Mouse (Mus musculus) small intestine, adult 2 months (tissue): ENCODE data around the gene Olfr5. TPM values are rescaled to one million over a fixed set of nuclear protein-coding genes. Genes with fewer than 3 reads are reported as not detected.
A peak's percentile ranks its signal among the peaks of the same experiment; 100 is the strongest.

Source experiments
- H3K27ac ChIP-seq: fragments of 200-500 bp; 2 replicates; pipeline ENCODE4 v1.5.1; 2012; ENCODE audit warnings: low read depth, low read length, control low read depth, inconsistent platforms; ENCODE audit not compliant: insufficient read depth
- H3K27me3 ChIP-seq: fragments of 200-500 bp; 2 replicates; pipeline ENCODE4 v1.6.1; 2012; ENCODE audit warnings: mild to moderate bottlenecking, moderate library complexity, low read length, inconsistent platforms; ENCODE audit not compliant: control insufficient read depth, insufficient read depth
- H3K36me3 ChIP-seq: fragments of 200-500 bp; 2 replicates; pipeline ENCODE4 v1.6.1; 2012; ENCODE audit warnings: mild to moderate bottlenecking, low read length, control low read depth, inconsistent platforms; ENCODE audit not compliant: control insufficient read depth, insufficient read depth
- H3K4me1 ChIP-seq: fragments of 200-500 bp; 2 replicates; pipeline ENCODE4 v1.6.1; 2012; ENCODE audit warnings: low read length, inconsistent platforms, mixed read lengths; ENCODE audit not compliant: control insufficient read depth, insufficient read depth, insufficient read length
- H3K4me3 ChIP-seq: fragments of 200-500 bp; 2 replicates; pipeline ENCODE4 v1.5.1; 2012; ENCODE audit warnings: low read depth, mild to moderate bottlenecking, control low read depth, inconsistent platforms, low read length, moderate library complexity
- CTCF ChIP-seq: fragments of 200-500 bp; IDR thresholded peaks from 2 replicates; pipeline ENCODE4 v1.5.1; 2012; ENCODE audit warnings: low read depth, mild to moderate bottlenecking, control low read depth, inconsistent platforms, low read length, moderate library complexity, mixed read lengths; ENCODE audit not compliant: insufficient replicate concordance, insufficient read length; ENCODE audit errors: extremely low read depth
- POLR2A ChIP-seq: fragments of 200-500 bp; IDR thresholded peaks from 2 replicates; pipeline ENCODE4 v1.6.1; 2012; ENCODE audit warnings: low read depth, mild to moderate bottlenecking, control low read depth, inconsistent platforms, low read length, moderate library complexity
- WGBS: fragments of 180-500 bp; shearing (Covaris S2); methylation state at CpG from one replicate; pipeline ENCODE4 v1.1.7; 2018; 5-methylcytosine and 5-hydroxymethylcytosine counted together
- polyA plus RNA-seq: library from polyadenylated mRNA; depleted of rRNA; stranded (reverse); fragments of >200 nt; gene quantifications from 2 replicates; pipeline ENCODE4 v1.2.3, GENCODE M21; 2012; rRNA removed

The Olfr5 gene
- polyA plus RNA-seq, 1 experiment, result not detected

GRCm38 (mm10) chr7:6466951-6467350 is 19.8 kb downstream of the Olfr5 start, which contains the start of gene Olfr1346:
Olfr1346 (plus strand) TSS chr7:6467101.
- no peak within 1 kb of the TSS for H3K27ac ChIP-seq
- H3K4me3 ChIP-seq, result no peak within 1 kb of the TSS
- TF ChIP-seq POLR2A (no peak), CTCF (no peak)
- H3K27me3 ChIP-seq, result no peaks in the 10 kb centered on the region
- no peaks in the 10 kb centered on the region for H3K36me3 ChIP-seq
- no peaks in the 10 kb centered on the region for H3K4me1 ChIP-seq

GRCm38 (mm10) chr7:6456399-6456798 is 30.3 kb downstream of the Olfr5 start:
- no peaks in the 10 kb centered on the region for H3K4me1 ChIP-seq
- TF ChIP-seq CTCF (no peak), POLR2A (no peak)

GRCm38 (mm10) chr7:6455868-6456267 is 30.9 kb downstream of the Olfr5 start, which contains the start of gene Olfr1336:
Olfr1336 (plus strand) TSS chr7:6456168.
- Histone ChIP-seq H3K27ac (no peak within 1 kb of the TSS), H3K27me3 (no peaks in the 10 kb centered on the region), H3K4me1 (no peaks in the 10 kb centered on the region), H3K4me3 (no peak within 1 kb of the TSS), H3K36me3 (no peaks in the 10 kb centered on the region)
- no peak for TF ChIP-seq POLR2A
- TF ChIP-seq CTCF, result no peak

More at GRCm38 (mm10) chr7:6456399-6456798, 30.3 kb downstream of the Olfr5 start:
- Histone ChIP-seq H3K27ac (no peak overlapping the region), H3K27me3 (no peaks in the 10 kb centered on the region), H3K4me3 (no peak overlapping the region), H3K36me3 (no peaks in the 10 kb centered on the region)
- 42% methylated on average over 3 of the region's 3 CpGs for WGBS

- no peaks in the 10 kb centered on the region for H3K4me1 ChIP-seq
- no peak overlapping the region for H3K27ac ChIP-seq
- no peak overlapping the region for H3K4me3 ChIP-seq
- no peaks in the 10 kb centered on the region for H3K36me3 ChIP-seq
- TF ChIP-seq POLR2A (no peak), CTCF (no peak)
- H3K27me3 ChIP-seq, result no peaks in the 10 kb centered on the region
- 79% methylated on average over 5 of the region's 5 CpGs for WGBS
These were observed 39.0 kb downstream of the Olfr5 start for GRCm38 (mm10) chr7:6447771-6448170.

- Histone ChIP-seq H3K36me3 (no peaks in the 10 kb centered on the region), H3K4me1 (no peaks in the 10 kb centered on the region), H3K27me3 (no peaks in the 10 kb centered on the region), H3K27ac (no peak overlapping the region), H3K4me3 (no peak overlapping the region)
- no peak for TF ChIP-seq CTCF
- no peak for TF ChIP-seq POLR2A
- 43% methylated on average over 2 of the region's 2 CpGs for WGBS
These were observed 45.6 kb downstream of the Olfr5 start for GRCm38 (mm10) chr7:6441173-6441572.

- 68% methylated on average over 3 of the region's 3 CpGs for WGBS
- H3K27ac ChIP-seq, result no peak within 1 kb of the TSS
- H3K36me3 ChIP-seq, result no peaks in the 10 kb centered on the region
- no peak within 1 kb of the TSS for H3K4me3 ChIP-seq
- H3K4me1 ChIP-seq, result no peaks in the 10 kb centered on the region
- H3K27me3 ChIP-seq, result no peaks in the 10 kb centered on the region
- TF ChIP-seq POLR2A (no peak), CTCF (no peak)
These were observed 48.4 kb downstream of the Olfr5 start, which contains the start of gene Olfr1344 for GRCm38 (mm10) chr7:6438388-6438787. Olfr1344 (plus strand) TSS chr7:6438688.

GRCm38 (mm10) chr7:6430342-6430741 is 56.4 kb downstream of the Olfr5 start:
- TF ChIP-seq CTCF (peak; percentile 59; the same call in 1 of the 2 replicates), POLR2A (no peak)
- H3K27ac ChIP-seq, result no peak overlapping the region
- WGBS, result 25% methylated on average over 2 of the region's 2 CpGs
- H3K4me1 ChIP-seq, result no peaks in the 10 kb centered on the region
- H3K27me3 ChIP-seq, result no peaks in the 10 kb centered on the region
- no peak overlapping the region for H3K4me3 ChIP-seq
- no peaks in the 10 kb centered on the region for H3K36me3 ChIP-seq

- Histone ChIP-seq H3K27ac (no peak overlapping the region), H3K36me3 (no peaks in the 10 kb centered on the region), H3K4me3 (no peak overlapping the region), H3K27me3 (no peaks in the 10 kb centered on the region), H3K4me1 (no peaks in the 10 kb centered on the region)
- TF ChIP-seq POLR2A (no peak), CTCF (no peak)
- WGBS, result 86% methylated on average over 3 of the region's 3 CpGs
These were observed 57.4 kb downstream of the Olfr5 start for GRCm38 (mm10) chr7:6429381-6429780.

Other genes starting within 250 kb of the Olfr5 start
- gene Epp13, start 234.2 kb downstream of the Olfr5 start, polyA plus RNA-seq, result not detected in 2 replicates
- gene Zfp667, start 200.4 kb downstream of the Olfr5 start, polyA plus RNA-seq, result 0.10 TPM in 2 replicates
- 0.25 and 0.48 TPM in 2 replicates for gene Zfp583, start 155.7 kb downstream of the Olfr5 start, polyA plus RNA-seq
- not detected in 2 replicates for gene Gm3854, start 143.2 kb downstream of the Olfr5 start, polyA plus RNA-seq
- gene Zfp78, start 123.7 kb downstream of the Olfr5 start, polyA plus RNA-seq, result 0.03 and 0.15 TPM in 2 replicates
- gene Zfp28, start 103.6 kb downstream of the Olfr5 start, polyA plus RNA-seq, result 0.22 and 0.60 TPM in 2 replicates
- not detected in 2 replicates for gene Smim17, start 88.2 kb downstream of the Olfr5 start, polyA plus RNA-seq
- gene Gm20715, start 76.7 kb downstream of the Olfr5 start, polyA plus RNA-seq, result not detected in 2 replicates
- not detected in 2 replicates for gene Olfr1344, start 48.3 kb downstream of the Olfr5 start, polyA plus RNA-seq
- not detected in 2 replicates for gene Olfr1336, start 30.8 kb downstream of the Olfr5 start, polyA plus RNA-seq
- not detected in 2 replicates for gene Olfr1346, start 19.8 kb downstream of the Olfr5 start, polyA plus RNA-seq
- gene Olfr1347, start 12.8 kb upstream of the Olfr5 start, polyA plus RNA-seq, result not detected in 2 replicates
- gene Olfr1348, start 21.8 kb upstream of the Olfr5 start, polyA plus RNA-seq, result not detected in 2 replicates
- gene Olfr1349, start 36.0 kb upstream of the Olfr5 start, polyA plus RNA-seq, result not detected in 2 replicates
- not detected in 2 replicates for gene Olfr1350, start 77.9 kb upstream of the Olfr5 start, polyA plus RNA-seq
- gene Zim1, start 209.5 kb upstream of the Olfr5 start, polyA plus RNA-seq, result 0.04 TPM in 2 replicates
- gene Peg3, start 243.5 kb upstream of the Olfr5 start, polyA plus RNA-seq, result 0.60 and 1.0 TPM in 2 replicates
- 0.04 and 0.09 TPM in 2 replicates for gene Usp29, start 243.6 kb upstream of the Olfr5 start, polyA plus RNA-seq